Mouse (Mus musculus) olfactory bulb, adult 2 months (tissue): ENCODE measurements around the gene Swap70. TPM values are rescaled to one million over a fixed set of nuclear protein-coding genes. Genes with fewer than 3 reads are reported as not detected.
A peak's percentile ranks its signal among the peaks of the same experiment; 100 is the strongest.

Experiments used
- H3K27ac ChIP-seq: fragments of 200-500 bp; 2 replicates; pipeline ENCODE4 v1.5.1; 2012; ENCODE audit warnings: low read depth, low read length; ENCODE audit not compliant: insufficient read depth
- H3K4me1 ChIP-seq: fragments of 200-500 bp; 2 replicates; pipeline ENCODE4 v1.6.1; 2012; ENCODE audit warnings: low read length; ENCODE audit not compliant: control insufficient read depth, insufficient read depth
- H3K4me3 ChIP-seq: fragments of 200-500 bp; 2 replicates; pipeline ENCODE4 v1.5.1; 2012; ENCODE audit warnings: mild to moderate bottlenecking, low read depth, low read length, moderate library complexity; ENCODE audit not compliant: insufficient read depth
- CTCF ChIP-seq: fragments of 200-500 bp; IDR thresholded peaks from 2 replicates; pipeline ENCODE4 v1.5.1; 2012; ENCODE audit warnings: low read depth, mild to moderate bottlenecking, low read length, moderate library complexity; ENCODE audit not compliant: insufficient read depth
- POLR2A ChIP-seq: fragments of 200-500 bp; IDR thresholded peaks from 2 replicates; pipeline ENCODE4 v1.6.1; 2012; ENCODE audit warnings: mild to moderate bottlenecking, low read depth, low read length, moderate library complexity; ENCODE audit not compliant: insufficient read depth
- WGBS: fragments of 180-500 bp; shearing (Covaris S2); methylation state at CpG from one replicate; pipeline ENCODE4 v1.1.7; 2018; 5-methylcytosine and 5-hydroxymethylcytosine counted together
- polyA plus RNA-seq: library from polyadenylated mRNA; stranded (reverse); fragments of >200 nt; gene quantifications from 2 replicates; pipeline ENCODE4 v1.2.4, GENCODE M21; 2012; ENCODE audit warnings: low replicate concordance; ENCODE audit not compliant: missing spikeins, insufficient read depth, insufficient read length

Gene Swap70
- polyA plus RNA-seq = not detected in 2 replicates

DNA sequence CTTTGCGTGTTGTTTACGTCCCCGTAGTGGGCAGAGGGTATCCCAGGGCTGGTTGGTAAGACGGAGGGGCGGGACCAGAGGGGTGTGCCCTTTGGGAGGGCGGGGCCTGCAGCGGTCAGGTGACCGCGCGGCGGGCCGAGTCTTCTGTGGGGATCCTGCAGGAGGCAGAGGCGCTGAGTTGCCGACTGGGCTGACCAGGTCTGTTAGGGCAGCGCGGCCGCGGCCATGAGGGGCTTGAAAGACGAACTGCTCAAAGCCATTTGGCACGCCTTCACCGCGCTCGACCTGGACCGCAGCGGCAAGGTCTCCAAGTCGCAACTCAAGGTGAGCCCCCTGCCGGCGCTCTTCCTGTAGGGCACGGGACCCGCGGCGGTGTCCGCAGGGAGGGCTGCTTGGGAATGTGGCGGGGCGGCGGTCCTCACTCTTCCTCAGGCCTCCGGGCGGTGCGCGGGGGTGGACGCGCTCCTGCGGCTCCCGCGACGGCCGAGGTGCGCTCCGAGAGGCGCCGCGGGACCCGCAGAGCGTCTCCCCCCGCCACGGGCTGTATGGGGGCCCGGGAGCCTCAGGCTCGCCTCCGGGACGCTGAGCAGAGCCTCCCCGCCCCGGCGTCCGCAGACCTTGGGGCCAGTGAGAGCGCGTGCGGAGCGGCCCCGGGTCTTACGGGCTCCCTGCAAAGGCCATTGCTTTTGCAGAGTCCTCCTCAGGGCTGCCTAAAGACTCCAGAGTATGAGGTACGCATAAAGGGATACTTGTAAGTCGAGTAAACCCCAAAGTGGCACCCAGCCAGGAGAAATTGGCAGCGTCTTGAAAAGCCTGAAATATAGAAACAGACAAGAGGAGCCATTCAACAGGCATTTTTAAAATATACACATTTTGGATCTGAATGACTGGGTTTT, at the start of gene Swap70:
Gene Swap70 (plus strand): TSS at position 126 of the 896 bp plus-strand sequence.
- WGBS = under 1% methylated on average over 72 of the region's 73 CpGs
- peaks cover 4% of the 10 kb centered on the region; the same call in 1 of the 2 replicates for H3K4me1 ChIP-seq
- peak within 1 kb of the TSS; percentile 70 for H3K4me3 ChIP-seq
- peak; percentile 56; the same call in 1 of the 2 replicates for TF ChIP-seq POLR2A
- no peak; the same call in 1 of the 2 replicates for TF ChIP-seq CTCF
- no peak within 1 kb of the TSS for H3K27ac ChIP-seq

DNA sequence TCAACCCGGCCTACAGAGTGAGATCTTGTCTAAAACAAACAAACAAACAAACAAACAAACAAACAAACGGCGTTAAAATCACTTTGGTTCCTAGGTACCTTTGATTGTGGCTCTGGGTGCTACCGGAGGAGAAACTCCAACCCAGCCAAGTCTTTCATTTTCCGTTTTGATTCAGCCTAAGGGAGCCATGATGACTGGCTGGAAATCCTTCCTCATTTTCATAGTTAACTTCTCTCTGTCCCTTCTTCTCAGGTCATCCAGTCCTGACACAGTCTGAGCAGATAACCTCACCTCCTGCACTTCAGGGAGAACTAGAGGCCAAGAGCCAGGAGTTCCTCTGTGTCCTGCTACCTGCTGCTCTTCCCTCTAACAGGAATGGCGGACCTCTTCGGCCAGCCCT, 42.3 kb upstream of the Swap70 start:
- Histone ChIP-seq H3K4me3 (no peak overlapping the region), H3K4me1 (no peaks in the 10 kb centered on the region), H3K27ac (no peak overlapping the region)
- 90% methylated on average over 7 of the region's 7 CpGs for WGBS
- TF ChIP-seq CTCF (no peak), POLR2A (no peak)

- Histone ChIP-seq H3K4me1 (no peaks in the 10 kb centered on the region), H3K27ac (no peak overlapping the region), H3K4me3 (no peak overlapping the region)
- TF ChIP-seq CTCF (no peak), POLR2A (no peak)
These were observed 40.9 kb upstream of the Swap70 start for GRCm38 (mm10) chr7:110180613-110181012.

- Histone ChIP-seq H3K27ac (no peak overlapping the region), H3K4me3 (no peak overlapping the region), H3K4me1 (no peaks in the 10 kb centered on the region)
- 74% methylated on average over 8 of the region's 8 CpGs for WGBS
- TF ChIP-seq POLR2A (no peak), CTCF (no peak)
These were observed 40.1 kb upstream of the Swap70 start for GRCm38 (mm10) chr7:110181446-110181845.

DNA sequence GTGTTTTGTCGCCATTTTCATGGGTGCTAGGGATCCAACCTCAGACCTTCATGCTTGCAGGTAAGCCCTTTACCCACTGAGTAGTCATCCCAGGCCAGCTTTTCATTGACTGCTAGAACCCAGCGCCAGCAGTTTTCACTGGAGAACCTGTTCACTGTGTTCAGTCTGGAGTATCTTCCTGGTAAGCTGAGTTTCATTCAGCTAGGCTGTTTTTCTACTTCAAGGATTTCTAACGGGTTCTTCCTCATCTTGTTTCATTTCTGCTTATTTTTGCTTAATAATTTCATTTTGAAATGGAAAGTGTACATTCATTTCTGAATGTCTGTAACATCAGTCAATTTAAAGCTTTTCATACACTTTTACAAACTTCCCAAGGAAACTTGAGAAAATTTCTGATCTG, 36.9 kb upstream of the Swap70 start:
- WGBS = 96% methylated on average over 3 of the region's 3 CpGs

DNA sequence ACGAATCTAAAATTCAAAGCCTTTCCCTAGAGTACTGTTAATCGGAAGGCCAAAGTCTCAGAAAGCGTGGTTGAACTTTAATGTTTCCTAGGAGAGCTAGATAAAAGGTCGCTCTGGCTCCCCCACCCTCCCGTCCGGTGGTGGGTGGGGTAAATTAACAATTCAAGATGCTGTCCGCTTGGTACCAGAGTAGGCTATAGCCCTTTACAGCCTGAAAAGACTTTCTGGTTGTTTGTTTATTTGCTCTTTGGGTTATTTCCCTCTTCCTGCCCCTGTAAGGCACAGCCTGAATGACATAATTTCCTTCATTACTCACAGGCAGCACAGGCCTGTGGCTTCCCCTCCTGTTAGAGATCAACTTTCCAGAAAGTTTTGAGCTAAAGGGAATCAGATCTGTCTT, 31.6 kb upstream of the Swap70 start:
- H3K4me3 ChIP-seq = no peak overlapping the region
- no peak for TF ChIP-seq POLR2A
- no peak for TF ChIP-seq CTCF
- WGBS = 61% methylated on average over 7 of the region's 7 CpGs

More for the DNA sequence above, 36.9 kb upstream of the Swap70 start:
- no peak overlapping the region for H3K4me3 ChIP-seq
- TF ChIP-seq CTCF (no peak), POLR2A (no peak)
- H3K4me1 ChIP-seq = no peaks in the 10 kb centered on the region
- no peak overlapping the region for H3K27ac ChIP-seq

DNA sequence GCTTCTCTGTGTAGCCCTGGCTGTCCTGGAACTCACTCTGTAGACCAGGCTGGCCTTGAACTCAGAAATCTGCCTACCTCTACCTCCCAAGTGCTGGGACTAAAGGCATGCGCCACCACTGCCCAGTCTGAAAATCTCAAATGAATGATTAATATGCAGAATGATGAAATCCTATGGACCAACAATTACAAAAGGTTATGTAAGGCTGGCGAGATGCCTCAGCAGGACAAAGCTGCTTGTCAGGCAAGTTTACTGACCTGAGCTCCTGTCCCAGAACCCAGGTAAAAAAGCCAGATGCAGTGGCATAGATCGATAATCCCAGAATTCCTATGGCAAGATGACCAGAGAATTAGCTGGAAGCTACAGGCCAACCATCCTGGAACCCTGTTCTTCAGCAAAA, 28.3 kb upstream of the Swap70 start:
- H3K4me3 ChIP-seq = no peak overlapping the region
- 95% methylated on average over 3 of the region's 3 CpGs for WGBS
- no peak for TF ChIP-seq CTCF
- no peak for TF ChIP-seq POLR2A
- no peaks in the 10 kb centered on the region for H3K4me1 ChIP-seq
- H3K27ac ChIP-seq = no peak overlapping the region

More for the DNA sequence above, 31.6 kb upstream of the Swap70 start:
- Histone ChIP-seq H3K4me1 (no peaks in the 10 kb centered on the region), H3K27ac (no peak overlapping the region)

- WGBS = 93% methylated on average over 7 of the region's 7 CpGs
- no peak overlapping the region for H3K4me3 ChIP-seq
- TF ChIP-seq CTCF (no peak), POLR2A (no peak)
- no peaks in the 10 kb centered on the region for H3K4me1 ChIP-seq
- H3K27ac ChIP-seq = no peak overlapping the region
These were observed 24.3 kb upstream of the Swap70 start for GRCm38 (mm10) chr7:110197176-110197575.

DNA sequence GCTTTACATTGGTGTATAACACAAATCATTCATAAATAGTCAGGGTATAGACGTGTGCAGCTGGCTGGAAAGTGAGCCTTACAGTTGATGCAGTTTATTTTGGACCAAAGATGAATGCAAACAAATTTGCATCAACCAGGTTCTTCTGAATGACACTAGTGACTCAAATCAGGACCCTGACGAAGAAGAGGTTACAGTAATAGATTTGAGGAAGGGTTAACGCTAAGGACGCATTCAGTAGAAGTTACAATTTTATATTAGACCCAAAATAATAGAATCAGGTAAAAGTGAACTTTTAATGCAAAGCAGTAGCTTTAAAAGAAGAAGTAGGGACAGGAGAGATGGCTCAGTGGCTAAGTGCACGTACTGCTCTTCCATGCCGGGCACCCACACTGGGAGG, 19.6 kb upstream of the Swap70 start:
- 94% methylated on average over 6 of the region's 6 CpGs for WGBS
- Histone ChIP-seq H3K4me3 (no peak overlapping the region), H3K4me1 (no peaks in the 10 kb centered on the region), H3K27ac (no peak overlapping the region)
- no peak for TF ChIP-seq CTCF
- TF ChIP-seq POLR2A = no peak
